Mouse (Mus musculus) heart, adult 2 months (tissue): ENCODE data around the gene Suz12.

Experiments used
- CTCF ChIP-seq: fragments of 200-600 bp; IDR thresholded peaks from 2 replicates; pipeline ENCODE4 v1.8.1; 2022; ENCODE audit warnings: antibody characterized with exemption, mild to moderate bottlenecking, moderate library complexity
- POLR2A ChIP-seq: fragments of 200-500 bp; IDR thresholded peaks from 2 replicates; pipeline ENCODE4 v1.6.1; 2011; ENCODE audit warnings: mild to moderate bottlenecking, low read depth, low read length, control low read depth; ENCODE audit not compliant: insufficient read depth

DNA sequence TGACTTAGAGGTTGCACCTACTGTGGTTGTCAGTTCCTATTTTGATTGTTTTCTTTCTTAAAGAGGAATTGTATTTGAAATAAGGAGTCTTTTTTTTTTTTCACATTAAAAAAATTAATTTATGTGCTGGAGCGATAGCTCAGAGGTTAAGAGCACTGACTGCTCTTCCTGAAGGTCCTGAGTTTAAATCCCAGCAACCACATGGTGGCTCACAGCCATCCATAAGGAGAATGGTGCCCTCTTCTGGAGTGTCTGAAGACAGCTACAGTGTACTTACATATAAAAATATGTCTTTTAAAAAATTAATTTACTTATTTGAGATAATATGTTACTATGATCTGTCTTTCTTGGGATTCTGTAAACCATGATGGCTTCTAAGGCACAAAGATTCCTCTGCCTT, 26.9 kb downstream of the Suz12 start:
- no peak for TF ChIP-seq POLR2A
- TF ChIP-seq CTCF = peak; percentile 33
